Mouse (Mus musculus) erythroblast, embryonic 14.5 days (primary cell): ENCODE measurements around the gene Pla2g1b.

Experiments used
- GATA1 ChIP-seq: IDR thresholded peaks from 2 replicates; pipeline ENCODE4 v1.6.1; 2012; ENCODE audit warnings: low read length, inconsistent platforms, mixed read lengths
- TAL1 ChIP-seq: IDR thresholded peaks from 3 replicates; pipeline ENCODE4 v1.6.1; 2012; ENCODE audit warnings: low read length, inconsistent platforms, mixed read lengths

GRCm38 (mm10) chr5:115484996-115485395 lies 18.9 kb downstream of the Pla2g1b start:
- TF ChIP-seq GATA1: no peak
- TF ChIP-seq TAL1: no peak
